Mouse (Mus musculus) heart, embryonic 16.5 days (tissue): ENCODE data around the gene Mfge8. TPM values are rescaled to one million over a fixed set of nuclear protein-coding genes. Genes with fewer than 3 reads are reported as not detected.

Experiments used
- ATAC-seq: fragments of 200-750 bp; cut with Nextera tagmentation; replicated peaks from 2 replicates; pipeline ENCODE4 v1.8.0; 2017; ENCODE audit warnings: moderate number of reproducible peaks; ENCODE audit not compliant: insufficient read depth, low FRiP score; ENCODE audit errors: extremely low read depth
- H3K27ac ChIP-seq: fragments of 300-500 bp; sonication (generic); 2 replicates; pipeline ENCODE4 v1.5.1; 2014; ENCODE audit warnings: mild to moderate bottlenecking, low read length, control low read depth, moderate library complexity
- H3K27me3 ChIP-seq: fragments of 300-500 bp; sonication (generic); 2 replicates; pipeline ENCODE4 v1.6.1; 2014; ENCODE audit warnings: low read length, mixed read lengths; ENCODE audit not compliant: control insufficient read depth, insufficient read depth
- H3K36me3 ChIP-seq: fragments of 300-500 bp; sonication (generic); 2 replicates; pipeline ENCODE4 v1.6.1; 2014; ENCODE audit not compliant: control insufficient read depth, insufficient read depth
- H3K4me1 ChIP-seq: fragments of 300-500 bp; sonication (generic); 2 replicates; pipeline ENCODE4 v1.6.1; 2014; ENCODE audit warnings: low read length, mixed read lengths; ENCODE audit not compliant: control insufficient read depth, insufficient read depth
- H3K4me2 ChIP-seq: fragments of 300-500 bp; sonication (generic); 2 replicates; pipeline ENCODE4 v1.6.1; 2014; ENCODE audit warnings: low read depth, mild to moderate bottlenecking, control low read depth, low read length
- H3K4me3 ChIP-seq: fragments of 300-500 bp; sonication (generic); 2 replicates; pipeline ENCODE4 v1.5.1; 2014; ENCODE audit warnings: mild to moderate bottlenecking, control low read depth, low read length
- H3K9ac ChIP-seq: fragments of 300-500 bp; sonication (generic); 2 replicates; pipeline ENCODE4 v1.6.1; 2014; ENCODE audit warnings: low read length, control low read depth
- H3K9me3 ChIP-seq: fragments of 300-500 bp; sonication (generic); replicated peaks from 2 replicates; pipeline ENCODE4 v1.6.1; 2016; ENCODE audit warnings: low read length; ENCODE audit not compliant: control insufficient read depth
- whole genome bisulfite sequencing: fragments of 180-500 bp; shearing (Covaris S2); extraction: QIAGEN DNeasy Blood & Tissue Kit; methylation state at CpG from one replicate; pipeline ENCODE4 v1.1.7; 2014; 5-methylcytosine and 5-hydroxymethylcytosine counted together
- polyA plus RNA-seq: library from polyadenylated mRNA; unstranded; fragments of >200 nt; fragmentation: Nextera tagmentation; extraction: Ambion mirVana; gene quantifications from 2 replicates; pipeline ENCODE4 v1.2.1, GENCODE M21; 2015

Mfge8 gene
- polyA plus RNA-seq, result 239 and 283 TPM in 2 replicates

DNA sequence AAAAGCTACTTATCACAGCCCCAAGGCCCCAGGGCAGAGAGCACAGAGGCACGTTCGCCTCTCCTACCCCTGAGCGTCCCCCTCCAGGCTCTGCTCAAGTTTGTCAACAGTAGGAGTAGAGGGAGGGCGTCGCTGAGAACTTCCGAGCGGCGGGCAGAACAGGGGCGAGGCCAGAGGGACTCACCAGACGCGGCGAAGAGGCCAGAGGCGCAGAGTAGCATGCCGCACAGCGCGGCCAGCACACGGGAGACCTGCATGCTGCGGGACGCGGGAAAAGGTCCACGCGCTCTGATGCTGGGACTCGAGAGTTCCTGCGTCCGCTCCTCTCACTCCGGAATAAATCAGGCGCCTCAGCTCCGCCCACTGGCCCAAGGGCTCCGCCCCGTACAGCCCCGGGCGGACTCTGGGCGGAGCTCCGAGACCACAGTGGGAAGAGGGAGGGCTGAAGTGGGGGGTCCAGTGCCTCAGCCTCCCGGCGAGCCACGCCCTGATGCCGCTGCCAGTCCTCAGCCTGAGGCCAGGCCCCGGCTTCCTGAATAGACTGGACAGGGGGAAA, at the start of gene Mfge8:
Mfge8 (minus strand) TSS at position 350 of the 556 bp plus-strand sequence.
- ATAC-seq, result peak; percentile 97
- Histone ChIP-seq H3K4me2 (peak within 1 kb of the TSS; percentile 89), H3K4me1 (peaks cover 20% of the 10 kb centered on the region), H3K4me3 (peak within 1 kb of the TSS; percentile 91), H3K27me3 (no peaks in the 10 kb centered on the region), H3K27ac (peak within 1 kb of the TSS; percentile 93), H3K9me3 (no peaks in the 10 kb centered on the region), H3K9ac (peak within 1 kb of the TSS; percentile 89), H3K36me3 (0 out of 2 replicates have a peak, but pooled peaks cover 5% of the 10 kb centered on the region)
- under 1% methylated on average over 39 of the region's 39 CpGs for WGBS

DNA sequence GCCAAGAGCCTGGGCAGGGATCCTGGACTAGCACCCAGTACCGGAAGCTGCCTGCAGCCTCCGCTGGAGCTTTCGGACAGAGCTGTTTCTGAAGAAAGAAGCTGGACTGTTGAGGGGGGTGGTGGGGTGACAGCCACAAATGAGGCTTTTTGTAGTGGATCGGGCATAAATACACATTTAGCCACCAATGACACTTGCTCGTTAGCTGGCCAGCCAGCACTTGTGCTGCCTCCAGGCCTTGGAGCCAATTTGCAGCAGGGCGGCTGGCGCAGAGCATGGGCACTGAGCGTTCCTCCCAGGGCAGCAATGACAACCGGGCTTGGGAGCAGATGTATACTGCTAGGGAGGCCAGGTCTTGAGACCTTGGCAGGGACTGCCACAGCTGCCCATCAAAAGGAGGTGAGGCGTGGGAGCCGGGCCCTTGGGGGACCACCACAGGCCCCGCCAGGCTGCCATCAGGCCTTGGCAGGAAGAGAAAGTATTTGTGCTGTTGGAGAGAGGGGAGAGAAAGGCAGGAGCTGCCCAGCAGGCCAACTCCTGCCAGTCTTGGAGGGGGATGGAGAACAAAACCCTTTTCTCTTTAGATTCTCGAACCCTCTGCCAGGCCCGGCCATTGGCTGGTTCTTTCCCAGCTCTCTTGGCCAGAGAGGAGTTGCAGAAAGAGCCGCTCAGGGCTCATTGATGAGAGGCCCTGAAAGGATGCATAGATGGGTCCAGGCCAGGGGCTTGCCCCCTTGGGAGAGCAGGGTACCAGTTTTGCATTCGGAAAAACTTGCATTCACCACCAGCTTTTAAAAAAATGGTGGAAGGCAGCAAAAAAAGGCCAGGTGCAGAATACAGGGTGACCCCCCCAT, 45.9 kb upstream of the Mfge8 start:
- 79% methylated on average over 16 of the region's 16 CpGs for WGBS
- no peaks in the 10 kb centered on the region for H3K9me3 ChIP-seq
- ATAC-seq, result no peak
- H3K4me3 ChIP-seq, result no peak overlapping the region
- no peaks in the 10 kb centered on the region for H3K27me3 ChIP-seq
- H3K36me3 ChIP-seq, result no peaks in the 10 kb centered on the region
- H3K9ac ChIP-seq, result no peak overlapping the region
- no peak overlapping the region for H3K4me2 ChIP-seq
- peaks cover 8% of the 10 kb centered on the region for H3K4me1 ChIP-seq
- no peak overlapping the region for H3K27ac ChIP-seq

DNA sequence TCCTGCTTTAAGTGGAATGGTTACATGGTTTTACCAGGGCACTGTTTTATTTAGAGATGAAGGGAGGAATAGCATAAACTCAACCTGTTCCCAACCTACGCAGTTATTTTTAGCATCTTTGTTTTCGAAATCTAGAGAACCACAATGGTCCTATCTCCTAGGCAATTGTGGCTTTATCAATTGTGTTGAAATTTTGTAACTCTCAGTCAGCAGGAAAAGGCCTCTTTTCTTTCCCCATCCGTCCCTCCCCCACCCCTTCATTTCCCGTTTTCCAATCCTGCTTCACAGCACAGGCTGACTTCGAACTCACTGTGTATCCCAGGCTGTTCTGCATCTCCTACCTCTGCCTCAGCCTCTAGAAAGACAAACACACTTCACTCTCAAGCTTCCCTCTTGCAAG, 45.1 kb upstream of the Mfge8 start:
- H3K27me3 ChIP-seq, result no peaks in the 10 kb centered on the region
- no peaks in the 10 kb centered on the region for H3K36me3 ChIP-seq
- H3K9ac ChIP-seq, result no peak overlapping the region
- H3K4me3 ChIP-seq, result no peak overlapping the region
- H3K27ac ChIP-seq, result no peak overlapping the region; the same call in 1 of the 2 replicates
- 34% methylated on average over 5 of the region's 5 CpGs for WGBS
- no peaks in the 10 kb centered on the region for H3K9me3 ChIP-seq
- no peak for ATAC-seq
- H3K4me2 ChIP-seq, result no peak overlapping the region
- peaks cover 13% of the 10 kb centered on the region for H3K4me1 ChIP-seq

DNA sequence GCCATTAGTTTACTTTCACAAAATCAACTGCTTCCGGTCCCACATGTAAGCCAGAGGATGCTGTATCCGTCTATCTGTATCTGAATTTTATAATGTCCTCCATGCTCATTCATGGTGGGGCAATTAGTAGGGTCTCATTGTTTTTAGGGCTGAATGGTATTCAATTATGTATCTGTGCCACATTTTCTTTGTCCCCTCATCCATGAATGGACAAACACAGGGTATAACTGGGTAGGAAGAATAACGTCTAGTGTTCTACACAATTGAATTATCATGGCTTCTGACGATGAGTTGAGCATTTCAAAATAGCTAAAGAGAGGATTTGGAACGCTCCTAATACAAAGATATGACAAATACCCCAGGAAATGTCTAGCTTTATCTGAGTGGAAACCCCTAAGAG, 42.6 kb upstream of the Mfge8 start:
- WGBS, result 63% methylated on average over 5 of the region's 5 CpGs
- no peaks in the 10 kb centered on the region for H3K27me3 ChIP-seq
- ATAC-seq, result no peak
- no peak overlapping the region for H3K4me3 ChIP-seq
- peaks cover 14% of the 10 kb centered on the region for H3K4me1 ChIP-seq
- H3K27ac ChIP-seq, result no peak overlapping the region
- peaks cover 3% of the 10 kb centered on the region; the same call in 1 of the 2 replicates for H3K9me3 ChIP-seq
- no peak overlapping the region for H3K4me2 ChIP-seq
- no peaks in the 10 kb centered on the region for H3K36me3 ChIP-seq
- no peak overlapping the region for H3K9ac ChIP-seq

DNA sequence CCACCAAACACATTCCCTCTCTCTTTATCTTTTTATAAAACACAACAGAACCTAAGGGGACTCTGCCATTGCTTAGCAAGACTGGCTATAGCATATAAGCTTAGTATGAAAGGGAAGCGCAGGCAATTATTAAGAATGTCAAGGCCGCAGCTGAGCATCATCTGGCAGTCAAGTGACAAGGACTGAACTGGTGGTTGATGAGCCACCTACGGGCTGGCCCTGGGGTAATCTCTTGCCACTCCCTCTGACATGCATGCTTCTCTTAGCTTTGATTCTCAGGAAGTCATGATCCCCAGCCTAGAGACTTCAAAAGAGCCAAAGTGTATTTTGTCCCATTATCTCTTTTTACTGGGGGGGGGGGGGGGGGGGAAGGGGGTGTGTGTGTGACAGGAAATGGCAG, 41.7 kb upstream of the Mfge8 start:
- no peak overlapping the region for H3K4me2 ChIP-seq
- ATAC-seq, result no peak
- H3K9me3 ChIP-seq, result peaks cover 3% of the 10 kb centered on the region; the same call in 1 of the 2 replicates
- WGBS, result 24% methylated on average over 3 of the region's 3 CpGs
- no peaks in the 10 kb centered on the region for H3K36me3 ChIP-seq
- H3K4me3 ChIP-seq, result no peak overlapping the region
- H3K27ac ChIP-seq, result no peak overlapping the region
- no peak overlapping the region for H3K9ac ChIP-seq
- peaks cover 14% of the 10 kb centered on the region for H3K4me1 ChIP-seq
- no peaks in the 10 kb centered on the region for H3K27me3 ChIP-seq

DNA sequence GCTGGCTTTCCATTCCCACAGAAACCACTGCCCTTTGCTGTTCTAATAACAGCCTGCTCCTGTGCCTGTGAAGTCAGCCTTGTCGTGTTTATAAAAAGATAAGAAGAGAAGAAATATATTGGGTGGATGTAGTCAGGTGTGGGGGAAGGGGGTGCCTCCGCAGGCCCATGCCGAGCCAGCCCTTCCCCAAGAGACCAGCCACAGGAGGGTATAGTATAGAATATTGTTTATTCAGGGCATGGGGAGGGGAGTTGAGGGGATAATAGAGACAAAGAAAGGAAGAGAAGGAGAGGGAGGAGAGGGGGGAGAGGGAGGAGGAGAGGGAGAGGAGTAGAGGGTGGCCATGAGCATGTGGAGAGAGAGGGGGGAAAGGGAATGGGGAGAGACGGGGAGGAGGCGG, 40.4 kb upstream of the Mfge8 start:
- no peak for ATAC-seq
- no peak overlapping the region for H3K9ac ChIP-seq
- peaks cover 14% of the 10 kb centered on the region for H3K4me1 ChIP-seq
- H3K4me2 ChIP-seq, result no peak overlapping the region
- peaks cover 3% of the 10 kb centered on the region; the same call in 1 of the 2 replicates for H3K9me3 ChIP-seq
- 31% methylated on average over 3 of the region's 5 CpGs for WGBS
- H3K4me3 ChIP-seq, result no peak overlapping the region
- H3K27ac ChIP-seq, result 0 out of 2 replicates have a peak overlapping the region, but pooled peaks have one; percentile 27
- no peaks in the 10 kb centered on the region for H3K27me3 ChIP-seq
- no peaks in the 10 kb centered on the region for H3K36me3 ChIP-seq

DNA sequence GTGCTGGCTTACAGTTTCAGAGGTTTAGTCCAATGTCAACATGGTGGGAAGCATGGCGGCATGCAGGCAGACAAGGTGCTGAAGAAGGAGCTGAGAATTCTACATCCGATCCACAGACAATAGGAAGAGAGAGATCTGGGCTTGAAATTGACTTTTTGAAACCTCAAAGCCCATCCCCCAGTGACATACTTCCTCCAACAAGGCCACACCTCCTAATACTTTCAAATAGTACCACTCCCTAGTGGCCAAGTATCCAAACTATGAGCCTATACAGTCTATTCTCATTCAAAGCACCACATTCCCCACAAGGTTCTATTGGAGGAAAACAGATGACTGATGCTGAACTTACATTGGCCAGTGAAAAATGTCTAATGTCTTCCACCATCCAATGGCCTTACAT, 38.7 kb upstream of the Mfge8 start:
- peaks cover 14% of the 10 kb centered on the region for H3K4me1 ChIP-seq
- H3K9me3 ChIP-seq, result peaks cover 3% of the 10 kb centered on the region; the same call in 1 of the 2 replicates
- H3K4me3 ChIP-seq, result no peak overlapping the region
- 96% methylated on average over 2 of the region's 2 CpGs for WGBS
- no peaks in the 10 kb centered on the region for H3K36me3 ChIP-seq
- H3K27me3 ChIP-seq, result no peaks in the 10 kb centered on the region
- no peak overlapping the region for H3K4me2 ChIP-seq
- no peak for ATAC-seq
- H3K9ac ChIP-seq, result no peak overlapping the region
- H3K27ac ChIP-seq, result no peak overlapping the region

DNA sequence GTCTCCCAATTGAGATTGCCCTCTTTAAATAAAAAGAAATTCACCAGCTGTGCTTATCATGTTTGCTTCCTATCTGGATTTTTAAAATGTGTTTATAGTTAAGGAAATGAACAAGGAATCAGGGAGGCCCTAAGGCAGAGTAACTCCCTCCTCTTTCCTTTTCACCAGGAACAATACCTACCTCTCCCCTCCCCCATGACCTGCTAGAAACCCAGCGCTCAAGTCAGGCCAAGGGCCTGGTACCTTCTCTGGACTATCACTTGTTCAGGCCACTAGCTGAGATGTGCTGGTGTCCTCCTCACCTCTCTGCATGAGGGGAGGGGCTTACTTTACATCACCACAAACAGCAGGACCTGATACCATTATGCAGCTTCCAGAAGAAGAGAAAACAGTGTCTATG, 34.6 kb upstream of the Mfge8 start:
- no peaks in the 10 kb centered on the region for H3K27me3 ChIP-seq
- H3K36me3 ChIP-seq, result no peaks in the 10 kb centered on the region
- H3K9ac ChIP-seq, result no peak overlapping the region
- no peak overlapping the region for H3K27ac ChIP-seq
- ATAC-seq, result no peak
- no peak overlapping the region for H3K4me2 ChIP-seq
- no peak overlapping the region for H3K4me3 ChIP-seq
- H3K4me1 ChIP-seq, result no peaks in the 10 kb centered on the region
- WGBS, result 52% methylated on average over 1 of the region's 1 CpGs
- H3K9me3 ChIP-seq, result peaks cover 3% of the 10 kb centered on the region; the same call in 1 of the 2 replicates

DNA sequence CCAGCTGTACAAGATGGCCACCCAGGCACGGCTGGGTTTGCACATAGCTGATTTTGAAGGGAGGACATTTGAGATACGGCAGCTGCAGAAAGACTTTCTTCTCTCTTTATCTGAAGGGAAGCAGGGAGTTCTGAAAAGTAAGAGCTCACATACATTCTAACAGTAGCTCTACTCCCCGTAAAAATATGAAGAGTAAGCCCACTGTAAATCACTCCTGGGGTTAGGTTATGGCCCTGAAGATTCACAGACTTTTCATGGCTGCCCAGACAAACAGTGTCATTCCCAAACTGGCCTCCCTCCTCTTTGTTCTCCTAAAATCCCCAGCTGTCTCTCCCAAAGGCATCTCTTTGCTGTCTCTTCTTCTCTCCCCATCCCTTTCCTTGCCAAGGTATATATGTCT, 24.9 kb upstream of the Mfge8 start:
- no peaks in the 10 kb centered on the region for H3K27me3 ChIP-seq
- no peak for ATAC-seq

More for the DNA sequence above, 24.9 kb upstream of the Mfge8 start:
- Histone ChIP-seq H3K4me3 (no peak overlapping the region), H3K4me2 (no peak overlapping the region), H3K9me3 (no peaks in the 10 kb centered on the region), H3K36me3 (no peaks in the 10 kb centered on the region), H3K27ac (no peak overlapping the region), H3K4me1 (no peaks in the 10 kb centered on the region), H3K9ac (no peak overlapping the region)
- WGBS, result 50% methylated on average over 3 of the region's 3 CpGs
